Mouse (Mus musculus) Patski (cell line): ENCODE measurements around the gene Gm28372. TPM values are rescaled to one million over a fixed set of nuclear protein-coding genes. Genes with fewer than 3 reads are reported as not detected.

Experiments used
- ATAC-seq: fragments of 100-300 bp; one replicate; pipeline ENCODE4 v1.8.0; 2021
- CTCF ChIA-PET: fragments of 350-600 bp; sonication (Branson Sonifier 250); formaldehyde crosslinking; loops from one replicate; lab custom pipeline; 2022; ENCODE audit warnings: inconsistent platforms; lab: Charles Lee
- POLR2A ChIA-PET: fragments of 350-600 bp; sonication (Branson Sonifier 250); formaldehyde crosslinking; loops from one replicate; lab custom pipeline; 2022; ENCODE audit warnings: antibody characterized with exemption, inconsistent platforms; lab: Charles Lee
- DNase-seq: peaks from one replicate; pipeline ENCODE4 v3.0.0-alpha.2; 2011; ENCODE audit warnings: low read depth, low spot score
- H3K27me3 ChIP-seq: fragments of 371-371 bp; one replicate; pipeline ENCODE4 v1.5.1; 2021
- CTCF ChIP-seq: fragments of 100-300 bp; IDR thresholded peaks from one replicate; pipeline ENCODE4 v1.5.1; 2021
- in situ Hi-C: fragments of 300-500 bp; cut with MboI; formaldehyde crosslinking; loops from 3 replicates; pipeline ENCODE4 v1.11.1; 2018; ENCODE audit warnings: low pct_unique_long_range_greater_than_20kb, mixed read lengths
- polyA plus RNA-seq: library from polyadenylated mRNA; unstranded; gene quantifications from one replicate; pipeline ENCODE4 v1.2.3, GENCODE M21; 2021

Gm28372 gene
- polyA plus RNA-seq, 1 experiment from 2014 or later = 0.06 TPM

DNA sequence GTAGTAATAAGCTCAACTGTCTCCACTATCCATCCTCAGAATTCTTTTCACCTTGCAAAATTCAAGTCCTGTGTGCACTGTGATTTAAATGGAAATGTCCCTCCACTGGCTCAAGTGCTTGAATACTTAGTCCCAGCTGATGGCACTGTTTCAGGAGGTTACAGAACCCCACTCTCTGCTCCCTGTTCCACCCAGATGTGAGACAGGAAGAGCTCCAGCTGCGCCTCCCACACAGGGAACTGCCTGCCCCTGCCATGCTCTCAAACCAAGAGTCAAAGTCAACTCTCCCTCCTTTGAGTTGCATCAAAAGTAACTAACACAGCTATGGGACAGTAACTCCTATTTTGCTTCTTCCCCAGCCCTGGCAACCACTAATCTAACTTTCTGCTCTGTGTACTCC, 18.8 kb upstream of the Gm28372 start:
- CTCF ChIA-PET = interaction anchor here (1.3 kb wide), 1 partner anchor 11 kb away, joined by 5 read pairs; no protein-coding TSS in a partner anchor
- in situ Hi-C loops = no loop called here
- TF ChIP-seq CTCF = no peak
- DNase-seq (no peak), ATAC-seq (no peak)
- POLR2A ChIA-PET = no interaction called here
- peaks cover 11% of the 10 kb centered on the region for H3K27me3 ChIP-seq

DNA sequence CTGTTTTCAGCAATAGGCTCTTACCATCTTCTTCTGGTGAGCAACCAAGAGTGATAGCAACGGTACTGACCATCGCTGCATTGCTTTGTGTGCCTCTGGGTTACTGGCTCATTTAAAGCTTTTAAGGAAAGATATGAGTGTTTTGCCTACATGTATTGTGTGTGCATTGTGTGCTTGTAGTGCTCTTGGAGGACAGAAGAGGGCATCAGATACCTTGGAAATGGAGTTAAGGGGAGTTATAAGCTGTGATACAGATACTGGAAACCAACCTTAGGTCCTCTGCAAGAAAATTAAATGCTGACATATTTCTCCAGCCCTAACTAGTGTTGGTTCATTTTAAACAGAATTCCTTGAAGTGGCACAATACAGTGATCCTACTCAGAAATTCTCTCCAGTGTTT, 16.2 kb upstream of the Gm28372 start:
- no peak for TF ChIP-seq CTCF
- POLR2A ChIA-PET = no interaction called here
- ATAC-seq (peak; percentile 46), DNase-seq (no peak)
- CTCF ChIA-PET = interaction anchor here (0.6 to 2.7 kb wide), 16 partner anchors 12 to 170 kb away, joined by 3 to 22 read pairs (median 4); partner anchors contain the start of genes 1700020A23Rik, Gm28372 and Vps16
- peaks cover 3% of the 10 kb centered on the region for H3K27me3 ChIP-seq
- in situ Hi-C loops = no loop called here

- peaks cover 3% of the 10 kb centered on the region for H3K27me3 ChIP-seq
- ATAC-seq (no peak), DNase-seq (no peak)
- POLR2A ChIA-PET = interaction anchor here (0.7 kb wide), 1 partner anchor 42 kb away, joined by 12 read pairs; no protein-coding TSS in a partner anchor
- CTCF ChIA-PET = interaction anchor here (1.2 kb wide), 1 partner anchor 21 kb away, joined by 4 read pairs; no protein-coding TSS in a partner anchor
- in situ Hi-C loops = no loop called here
- TF ChIP-seq CTCF = no peak
These were observed 13.9 kb upstream of the Gm28372 start for GRCm38 (mm10) chr2:130390993-130391625.

GRCm38 (mm10) chr2:130392836-130393235, 12.2 kb upstream of the Gm28372 start:
- no peak for TF ChIP-seq CTCF
- ATAC-seq (no peak), DNase-seq (no peak)
- ChIA-PET CTCF (interaction anchor here (2.6 kb wide), 1 partner anchor 20 kb away, joined by 7 read pairs; no protein-coding TSS in a partner anchor), POLR2A (no interaction called here)
- H3K27me3 ChIP-seq = peaks cover 3% of the 10 kb centered on the region
- in situ Hi-C loops = no loop called here

DNA sequence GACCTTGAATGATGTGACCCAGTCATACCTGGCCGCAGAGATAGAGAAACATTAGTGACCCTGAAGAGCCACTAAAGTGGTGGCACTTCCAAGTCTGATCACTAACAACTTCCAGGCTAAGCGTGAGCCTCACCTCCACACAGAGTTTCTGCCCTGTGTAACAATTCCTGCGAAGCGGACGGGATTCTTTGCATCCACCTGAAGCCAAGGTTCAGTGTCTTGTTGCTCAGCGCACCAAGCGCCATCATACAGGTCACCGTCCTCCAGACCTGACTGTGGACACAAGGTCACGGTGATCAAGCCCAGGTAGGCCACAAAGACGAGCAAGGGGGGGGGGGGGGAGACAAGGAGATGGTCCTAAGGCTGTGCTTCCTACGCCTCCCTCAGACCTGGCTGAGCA, 9.3 kb upstream of the Gm28372 start:
- TF ChIP-seq CTCF = no peak
- ATAC-seq = no peak
- POLR2A ChIA-PET = no interaction called here
- no peak for DNase-seq
- peaks cover 3% of the 10 kb centered on the region for H3K27me3 ChIP-seq
- CTCF ChIA-PET = no interaction called here
- in situ Hi-C loops = no loop called here

GRCm38 (mm10) chr2:130397186-130397985, 7.7 kb upstream of the Gm28372 start, which contains the start of gene Cpxm1:
Gene Cpxm1 (minus strand): TSS chr2:130397574.
- peaks cover 3% of the 10 kb centered on the region for H3K27me3 ChIP-seq
- no peak for TF ChIP-seq CTCF
- in situ Hi-C loops = no loop called here
- ChIA-PET CTCF (no interaction called here), POLR2A (no interaction called here)
- ATAC-seq (no peak), DNase-seq (no peak)

DNA sequence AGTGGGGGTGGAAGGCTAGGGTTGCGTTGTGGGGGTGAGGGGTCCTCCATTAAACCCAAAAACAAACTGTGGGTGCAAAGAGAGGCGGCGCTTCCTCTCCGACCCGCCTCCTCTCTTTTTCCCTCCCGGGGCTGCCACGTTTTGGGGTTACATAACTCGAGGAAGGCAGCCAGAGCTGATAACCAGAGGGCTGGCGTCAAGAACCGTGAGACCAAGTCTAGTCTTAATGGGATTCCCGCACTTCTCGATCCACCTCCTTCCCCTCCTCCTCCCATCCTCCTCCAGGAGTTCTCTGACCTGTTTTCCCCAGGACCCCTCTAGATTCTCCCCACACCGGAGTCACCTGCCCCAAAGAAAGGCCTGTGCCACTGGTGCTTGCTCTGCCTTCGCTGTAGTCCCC, 6.9 kb upstream of the Gm28372 start:
- H3K27me3 ChIP-seq = peaks cover 3% of the 10 kb centered on the region
- ATAC-seq = no peak
- POLR2A ChIA-PET = no interaction called here
- no peak for TF ChIP-seq CTCF
- CTCF ChIA-PET = no interaction called here
- DNase-seq = no peak
- in situ Hi-C loops = no loop called here

DNA sequence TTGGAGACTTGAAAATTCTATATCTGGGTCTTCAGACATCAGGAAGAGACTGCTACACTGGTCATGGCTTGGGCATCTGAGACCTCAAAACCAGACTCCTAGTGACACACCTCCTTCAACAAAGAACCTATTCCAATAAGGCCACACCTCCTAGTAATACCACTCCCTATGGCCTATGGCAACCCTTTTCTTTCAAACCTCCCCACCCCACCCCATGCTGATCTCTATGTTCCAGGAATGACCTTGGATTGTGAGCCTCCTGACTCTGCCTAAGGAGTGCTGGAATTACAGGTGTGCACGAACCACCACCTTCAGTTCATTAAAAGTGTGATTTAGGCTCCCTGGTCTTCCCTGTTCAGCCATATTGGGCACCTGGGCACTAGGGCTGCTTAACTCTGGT, 5.0 kb upstream of the Gm28372 start:
- no peak for TF ChIP-seq CTCF
- in situ Hi-C loops = no loop called here
- ChIA-PET CTCF (no interaction called here), POLR2A (no interaction called here)
- DNase-seq = no peak
- no peak for ATAC-seq
- H3K27me3 ChIP-seq = peaks cover 3% of the 10 kb centered on the region

DNA sequence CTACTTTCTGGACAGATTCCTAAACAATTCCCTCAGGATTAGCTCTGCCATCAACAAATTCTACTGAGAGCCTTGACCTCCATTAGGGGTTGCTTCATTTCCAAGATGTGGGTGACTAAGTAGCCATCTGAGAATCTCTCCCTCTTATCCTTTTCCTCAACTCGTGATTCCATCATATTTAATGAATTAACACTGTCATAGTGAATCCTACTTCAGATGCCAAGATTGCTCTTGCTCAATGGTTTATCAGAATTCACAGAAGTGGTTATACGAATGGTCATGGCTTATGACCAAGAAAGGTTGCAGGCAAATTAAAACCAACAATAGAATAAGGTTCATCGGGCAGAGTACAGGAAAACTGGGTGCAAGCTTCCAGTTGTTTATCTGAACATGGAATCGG, 3.1 kb upstream of the Gm28372 start:
- no peak for TF ChIP-seq CTCF
- ATAC-seq (no peak), DNase-seq (no peak)
- no peaks in the 10 kb centered on the region for H3K27me3 ChIP-seq
- CTCF ChIA-PET = interaction anchor here (1.0 to 1.3 kb wide), 3 partner anchors 12 to 14 kb away, joined by 3 to 4 read pairs (median 3); no protein-coding TSS in a partner anchor
- POLR2A ChIA-PET = no interaction called here
- in situ Hi-C loops = no loop called here

DNA sequence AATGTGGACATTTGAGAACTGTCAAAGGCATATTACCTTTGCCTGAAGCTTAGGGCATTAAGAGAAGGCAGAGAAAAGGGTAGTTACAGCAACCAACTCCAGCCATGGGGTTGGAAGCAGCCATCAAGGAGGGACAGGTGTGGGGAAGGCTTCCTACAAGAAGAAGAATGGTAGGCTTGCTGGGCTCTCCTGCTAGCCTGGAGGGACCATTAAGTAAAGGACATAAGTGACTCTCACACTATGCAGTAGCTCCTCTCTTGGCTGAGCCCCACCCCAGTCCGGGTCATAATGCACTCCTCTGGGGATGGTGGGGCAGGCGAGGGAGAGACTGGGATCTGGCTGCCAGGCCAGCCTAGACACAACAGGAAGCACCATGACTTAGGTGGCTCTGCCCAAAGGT, 1.1 kb downstream of the Gm28372 start, which contains the start of gene Tmem239:
TSS of gene Tmem239 (plus strand) at position 301 of the 400 bp plus-strand sequence.
- ATAC-seq (no peak), DNase-seq (no peak)
- ChIA-PET POLR2A (no interaction called here), CTCF (interaction anchor here (1.4 kb wide), 1 partner anchor 18 kb away, joined by 6 read pairs; no protein-coding TSS in a partner anchor)
- in situ Hi-C loops = loop anchor here (5.0 kb wide), 1 partner anchor 114 kb away; no protein-coding TSS in a partner anchor
- TF ChIP-seq CTCF = no peak
- no peaks in the 10 kb centered on the region for H3K27me3 ChIP-seq
